Mouse (Mus musculus): ENCODE results near the gene Arl4c.

Arl4c gene

DNA sequence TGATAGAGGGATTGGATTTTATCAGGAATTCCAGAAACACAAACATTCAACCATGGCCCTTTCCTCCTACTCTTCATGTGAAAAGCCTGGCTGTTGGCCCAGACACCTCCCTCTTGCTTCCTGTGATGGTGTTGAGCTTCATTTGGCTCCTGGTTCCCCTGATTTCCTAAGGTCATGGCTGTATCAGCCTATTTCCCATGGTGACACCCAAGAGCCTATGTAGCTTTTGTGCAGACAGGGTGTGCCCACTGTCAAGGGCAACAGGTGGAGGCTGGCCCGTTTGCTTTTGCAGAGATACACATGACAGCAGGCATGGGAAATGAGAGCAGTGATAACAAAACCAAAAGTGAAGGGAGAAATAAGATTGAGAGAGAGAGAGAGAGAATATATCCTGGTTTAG, 76.8 kb downstream of the Arl4c start:
- DNase-seq (ENCODE audit: low read depth, low spot score), result no peak

GRCm38 (mm10) chr1:88624376-88624775, 77.6 kb downstream of the Arl4c start:
- DNase-seq (ENCODE audit: low read depth, low spot score), result no peak

- no peak for DNase-seq (ENCODE audit: low read depth, low spot score)
Measured at GRCm38 (mm10) chr1:88623541-88624115, 78.4 kb downstream of the Arl4c start.

All from 3T3-L1 (cell line).